Mouse (Mus musculus) spleen, postnatal 10 days (tissue): ENCODE data around the gene Krtap13-1.
A peak's percentile ranks its signal among the peaks of the same experiment; 100 is the strongest.
"Not testable (repeated sequence)": the region's sequence is repeated elsewhere in the genome, so short reads cannot be mapped to it uniquely, and the experiment has no call there.

Experiments
- DNase-seq, 2 experiments: peaks; one replicate each; pipeline ENCODE4 v3.0.0; 2021 to 2022; ENCODE audit warnings: low spot score in 2 of 2

The Krtap13-1 gene

GRCm38 (mm10) chr16:88728812-88729275, at the start of gene Krtap13-1:
TSS of gene Krtap13-1 (plus strand) at chr16:88728862.
- DNase-seq = no peak

DNA sequence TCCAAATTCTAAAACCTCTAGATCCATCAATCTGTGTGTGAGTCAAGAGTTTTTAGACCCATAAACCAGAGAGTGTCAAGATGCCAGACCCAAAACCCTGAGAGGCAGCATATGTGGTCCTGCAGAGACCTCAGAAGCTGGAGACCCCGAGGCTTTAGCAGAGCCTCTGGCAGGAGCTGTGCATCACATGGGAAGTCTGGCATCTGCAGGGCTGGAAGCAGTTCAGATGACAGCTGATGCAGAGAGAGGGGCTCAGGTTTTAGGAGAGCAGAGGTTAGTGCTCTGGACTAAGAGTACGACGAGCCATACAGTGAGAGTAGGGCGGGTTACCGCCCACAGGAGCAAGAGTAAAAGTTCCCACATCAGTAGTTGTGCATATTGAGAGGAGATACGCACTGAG, 49.6 kb upstream of the Krtap13-1 start:
- DNase-seq = no peak

DNA sequence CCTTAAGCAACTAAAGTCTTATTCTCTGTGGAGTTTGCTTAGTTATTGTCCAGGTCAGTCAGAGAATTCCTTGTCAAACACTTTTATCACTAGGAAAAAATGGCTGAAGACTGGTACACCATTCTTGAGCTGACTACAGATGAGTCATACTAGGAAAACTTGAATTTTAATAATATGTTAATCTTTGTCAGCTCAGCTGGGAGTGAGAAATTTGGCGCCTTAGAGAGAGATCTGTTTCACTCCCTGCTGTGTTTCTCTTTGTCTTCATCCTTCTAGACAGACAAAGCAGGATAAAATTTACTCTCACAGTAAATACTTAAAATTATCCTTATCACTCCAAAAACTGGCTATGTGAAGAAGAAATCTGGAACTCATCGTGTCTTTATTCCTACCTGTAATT, 47.4 kb upstream of the Krtap13-1 start:
- DNase-seq = no peak

DNA sequence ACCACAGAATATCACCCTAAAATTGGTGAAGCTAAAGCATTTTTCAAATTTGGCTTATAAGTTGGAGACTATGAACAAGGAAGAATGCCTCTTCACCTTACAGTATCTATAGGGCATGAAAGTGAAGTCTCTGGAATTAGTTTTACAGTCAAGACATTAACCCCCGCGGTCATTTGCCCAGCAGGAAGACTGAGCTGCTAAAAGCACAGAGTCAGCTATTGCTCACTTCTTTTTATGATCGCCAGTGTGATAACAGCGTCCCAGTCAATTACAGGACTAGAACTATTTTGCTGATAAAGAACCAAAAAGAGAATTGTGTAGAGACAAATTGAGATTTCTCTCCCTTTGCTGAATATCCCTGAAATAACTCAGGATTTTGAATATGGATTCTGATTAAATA, 32.4 kb upstream of the Krtap13-1 start:
- no peak for DNase-seq

DNA sequence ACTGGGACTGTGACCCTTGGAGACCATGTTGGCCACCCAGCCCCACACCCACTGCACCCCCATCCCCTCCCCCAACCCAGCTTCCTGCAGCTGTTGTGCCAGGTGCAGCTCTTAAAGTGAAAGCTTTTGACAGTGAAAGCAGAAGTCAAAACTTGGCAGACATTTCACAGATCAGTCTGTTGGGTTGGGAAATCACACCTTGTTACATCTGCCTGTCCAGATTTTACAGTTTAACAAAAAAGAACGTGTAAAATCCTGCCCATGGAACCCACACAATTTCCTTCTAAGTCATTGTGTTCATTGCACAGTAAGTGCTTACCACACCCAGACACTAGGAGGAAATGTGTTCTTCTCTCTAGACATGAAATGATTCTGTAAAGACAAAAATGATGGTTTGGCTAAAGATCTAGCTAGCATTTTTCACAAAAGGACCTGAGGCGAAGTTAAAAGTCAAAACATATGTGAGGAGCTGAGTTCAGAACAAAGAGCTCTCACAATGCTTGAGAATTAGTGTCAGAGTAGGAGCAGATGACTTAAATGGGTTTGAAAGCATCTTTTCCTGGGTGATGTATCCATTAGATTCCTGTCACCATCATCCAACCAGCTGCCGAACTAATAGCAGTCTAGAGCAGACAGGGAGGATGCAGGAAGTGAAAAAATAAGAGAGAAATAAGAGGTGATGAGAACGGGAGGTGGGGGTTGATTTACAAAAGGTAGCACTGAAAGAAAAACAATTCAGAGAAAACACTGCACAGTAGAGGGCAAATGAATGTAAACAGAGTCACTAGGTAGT, 27.4 kb upstream of the Krtap13-1 start:
- peak; percentile 8 to 71 for DNase-seq

DNA sequence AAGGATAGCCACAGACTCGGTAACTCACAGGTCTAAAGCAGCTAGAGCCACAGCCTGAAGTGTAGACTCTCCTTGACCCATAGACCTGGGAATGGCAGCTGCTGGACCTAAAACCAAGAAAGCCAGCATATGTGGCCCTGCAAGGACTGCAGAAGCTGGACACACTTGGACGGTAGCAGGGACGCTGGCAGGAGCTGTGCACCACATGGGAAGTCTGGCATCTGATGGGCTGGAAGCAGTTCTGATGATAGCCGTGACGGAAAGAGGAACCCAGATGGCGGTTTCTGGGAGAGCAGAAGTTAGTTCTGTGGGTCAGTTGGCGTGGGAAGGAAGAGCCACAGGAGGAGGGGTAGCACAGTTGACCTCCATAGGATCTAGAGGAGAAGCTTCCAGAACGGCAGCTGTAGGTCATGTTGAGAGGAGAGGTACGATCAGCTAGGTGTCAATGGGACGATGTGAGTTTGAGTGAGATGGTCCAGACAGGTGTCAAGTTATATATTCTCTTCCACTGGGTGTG, 21.1 kb upstream of the Krtap13-1 start, which contains the start of gene 2310061N02Rik:
Gene 2310061N02Rik (minus strand): TSS at position 467 of the 517 bp plus-strand sequence.
- no peak for DNase-seq

DNA sequence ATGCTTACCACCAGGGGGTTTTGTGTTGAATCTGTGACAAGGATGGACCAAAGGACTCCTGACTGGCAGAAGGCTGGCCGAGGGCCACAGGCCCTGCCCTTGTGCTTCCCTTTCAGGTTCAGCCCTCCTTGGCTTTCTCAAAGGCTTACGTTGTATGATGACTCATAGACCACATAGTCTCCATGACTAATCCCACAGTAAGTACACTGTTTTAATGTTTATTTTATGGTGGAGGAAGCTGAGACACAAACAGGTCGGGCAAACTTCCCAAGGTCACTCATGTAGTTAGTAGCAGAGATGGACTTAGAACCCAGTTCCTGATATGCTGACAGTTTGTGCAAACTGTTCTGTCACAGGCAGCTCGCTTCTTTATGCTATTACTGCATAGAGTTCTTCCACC, 17.9 kb upstream of the Krtap13-1 start:
- DNase-seq = no peak

GRCm38 (mm10) chr16:88711245-88711644, 17.4 kb upstream of the Krtap13-1 start:
- DNase-seq = no peak

DNA sequence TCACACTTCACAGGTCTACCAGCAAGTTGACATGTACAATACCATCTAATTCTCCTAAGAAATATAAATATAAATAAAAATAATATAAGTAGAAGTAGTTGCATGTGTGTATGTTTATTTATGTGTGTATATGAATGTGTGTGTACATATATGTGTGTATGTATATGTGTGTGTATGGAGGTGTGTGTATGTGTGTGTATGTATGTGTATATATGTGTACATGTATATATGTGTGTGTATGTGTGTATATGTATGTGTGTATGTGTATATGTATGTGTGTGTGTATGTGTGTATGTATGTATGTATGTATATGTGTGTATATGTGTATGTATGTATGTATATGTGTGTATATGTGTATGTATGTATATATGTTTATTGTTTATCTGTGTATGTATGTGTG, 12.1 kb upstream of the Krtap13-1 start:
- no peak for DNase-seq

DNA sequence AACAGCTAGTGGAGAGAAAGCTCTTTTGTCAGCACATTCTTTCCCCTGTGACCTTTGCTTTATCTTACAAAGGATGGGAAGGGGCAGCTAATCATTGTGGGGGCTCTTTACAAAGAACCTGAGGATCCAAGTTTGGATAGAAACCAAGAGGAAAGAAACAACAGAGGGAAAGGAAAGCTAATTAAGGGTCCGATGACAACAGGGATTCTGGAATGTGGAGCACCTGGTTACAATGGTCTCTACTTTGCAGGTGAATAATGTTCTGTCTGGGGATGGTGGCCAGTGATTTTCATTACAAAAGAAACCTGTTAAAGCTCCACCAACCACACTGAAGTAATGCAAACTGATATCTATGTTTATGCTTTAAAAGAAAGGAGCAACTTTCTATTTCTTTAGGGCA, 8.6 kb upstream of the Krtap13-1 start:
- DNase-seq = no peak

DNA sequence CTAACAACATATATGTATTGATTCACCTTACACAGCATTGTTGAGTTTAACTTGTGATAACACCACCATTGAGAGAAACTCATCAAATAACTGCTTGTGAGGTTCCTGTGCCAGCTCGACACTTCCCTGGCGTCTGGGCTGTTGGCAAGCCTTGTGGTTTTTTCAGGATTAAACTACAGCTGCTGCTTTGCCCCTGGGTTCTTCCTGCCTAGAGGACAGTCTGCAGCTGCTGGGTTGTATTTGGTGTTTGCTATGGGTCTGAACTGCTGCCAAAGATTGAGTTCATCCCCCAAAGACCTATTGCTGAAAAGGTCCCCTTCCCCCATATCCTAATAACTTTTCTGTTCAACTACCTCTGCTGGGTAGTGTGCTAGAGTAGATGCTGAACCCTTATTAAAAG, 6.7 kb downstream of the Krtap13-1 start:
- no peak for DNase-seq

DNA sequence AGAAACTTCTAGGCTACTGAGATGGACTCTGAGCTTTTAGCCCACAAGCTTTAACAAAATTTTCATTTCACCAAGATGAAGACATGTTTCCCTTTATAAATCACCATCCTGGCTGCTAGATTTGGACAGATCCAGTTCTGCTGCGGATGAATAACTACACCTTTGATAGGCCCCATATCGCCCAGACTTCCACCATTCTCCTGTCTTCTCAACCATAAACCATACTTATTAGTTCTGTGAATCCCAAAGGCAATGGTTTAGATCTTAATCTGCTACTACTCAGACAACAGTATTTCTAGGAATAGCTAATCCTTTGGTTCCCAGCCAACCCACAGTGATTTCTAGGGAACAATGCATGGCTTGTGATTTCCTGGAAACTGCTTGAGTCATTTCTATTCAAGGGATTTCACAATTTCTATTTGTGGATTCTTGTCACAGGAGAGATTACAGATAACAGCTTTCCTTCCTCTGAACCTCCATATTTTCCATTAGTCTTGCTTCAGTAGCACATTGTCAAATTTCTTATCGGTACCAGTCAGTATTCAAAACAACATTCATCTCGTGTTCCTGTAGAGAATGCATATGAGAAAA, 16.2 kb downstream of the Krtap13-1 start:
- no peak for DNase-seq

- DNase-seq = no peak
Measured at GRCm38 (mm10) chr16:88747943-88748342, 19.3 kb downstream of the Krtap13-1 start.

- not testable (repeated sequence) for DNase-seq
Measured at GRCm38 (mm10) chr16:88751535-88751934, 22.9 kb downstream of the Krtap13-1 start, which contains the start of gene Krtap13. TSS of gene Krtap13 (minus strand) at chr16:88751635.

GRCm38 (mm10) chr16:88758547-88758946, 29.9 kb downstream of the Krtap13-1 start, which contains the start of gene 2310034C09Rik:
TSS of gene 2310034C09Rik (plus strand) at chr16:88758847.
- not testable (repeated sequence) for DNase-seq

- DNase-seq = no peak
Measured at GRCm38 (mm10) chr16:88774106-88774505, 45.4 kb downstream of the Krtap13-1 start, which contains the start of gene 2310057N15Rik. TSS of gene 2310057N15Rik (minus strand) at chr16:88774206.

GRCm38 (mm10) chr16:88777596-88777995, 48.9 kb downstream of the Krtap13-1 start, which contains the start of gene Gm5965:
TSS of gene Gm5965 (plus strand) at chr16:88777896.
- no peak for DNase-seq
